Mouse (Mus musculus) neutrophil, adult 83 days (primary cell): ENCODE measurements around the gene Pramel1. TPM values are rescaled to one million over a fixed set of nuclear protein-coding genes. Genes with fewer than 3 reads are reported as not detected.

Source experiments
- total RNA-seq, 2 experiments: library from RNA; stranded (reverse); gene quantifications; one replicate each; pipeline ENCODE4 v1.2.4; 2023

Pramel1 gene
- not detected for total RNA-seq

DNA sequence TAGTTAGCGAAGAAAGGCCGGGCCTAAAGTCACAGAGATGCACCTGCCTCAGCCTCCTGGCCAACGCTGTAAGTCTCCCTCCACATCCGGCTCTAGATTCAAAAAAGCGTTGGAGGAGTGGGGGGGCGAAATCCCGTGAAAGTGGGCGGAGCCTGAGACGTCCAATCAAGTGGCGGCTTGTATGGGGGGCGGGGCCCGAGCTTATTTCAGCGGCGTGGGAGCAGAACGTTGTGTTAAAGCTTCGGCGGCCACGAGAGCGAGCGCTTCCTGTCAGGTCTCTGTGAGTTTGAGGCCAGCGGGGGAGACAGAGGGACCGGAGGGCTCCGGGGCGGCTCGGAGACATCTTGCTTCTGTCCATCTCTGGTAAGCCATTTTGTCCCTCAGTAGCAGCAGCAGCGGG lies at the start of gene Pramel1:
Pramel1 (plus strand) TSS at position 248 of the 400 bp plus-strand sequence.

DNA sequence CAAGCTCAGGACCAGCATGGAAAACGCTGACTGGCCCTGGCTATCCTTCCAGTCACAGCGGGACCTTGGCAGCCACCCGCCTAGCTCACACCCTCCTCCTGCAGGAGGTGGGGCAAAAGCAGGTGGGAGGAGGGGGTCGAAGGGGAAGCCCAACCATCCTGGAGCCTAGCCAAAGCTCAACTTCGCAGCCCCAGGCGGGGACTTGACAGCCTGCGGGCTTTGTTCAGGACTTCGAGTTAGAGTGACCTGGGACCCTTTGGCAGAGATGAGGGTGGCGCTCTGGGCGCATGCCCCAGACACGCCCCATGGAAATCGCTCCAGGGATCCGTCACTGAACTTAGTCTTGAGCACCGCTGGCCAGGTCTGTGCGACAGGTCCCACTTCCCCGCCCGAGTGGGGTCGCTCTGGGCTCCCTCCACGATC lies 44.7 kb upstream of the Pramel1 start, which contains the start of gene Lrrc38:
Lrrc38 (plus strand) TSS at position 274 of the 423 bp plus-strand sequence.

DNA sequence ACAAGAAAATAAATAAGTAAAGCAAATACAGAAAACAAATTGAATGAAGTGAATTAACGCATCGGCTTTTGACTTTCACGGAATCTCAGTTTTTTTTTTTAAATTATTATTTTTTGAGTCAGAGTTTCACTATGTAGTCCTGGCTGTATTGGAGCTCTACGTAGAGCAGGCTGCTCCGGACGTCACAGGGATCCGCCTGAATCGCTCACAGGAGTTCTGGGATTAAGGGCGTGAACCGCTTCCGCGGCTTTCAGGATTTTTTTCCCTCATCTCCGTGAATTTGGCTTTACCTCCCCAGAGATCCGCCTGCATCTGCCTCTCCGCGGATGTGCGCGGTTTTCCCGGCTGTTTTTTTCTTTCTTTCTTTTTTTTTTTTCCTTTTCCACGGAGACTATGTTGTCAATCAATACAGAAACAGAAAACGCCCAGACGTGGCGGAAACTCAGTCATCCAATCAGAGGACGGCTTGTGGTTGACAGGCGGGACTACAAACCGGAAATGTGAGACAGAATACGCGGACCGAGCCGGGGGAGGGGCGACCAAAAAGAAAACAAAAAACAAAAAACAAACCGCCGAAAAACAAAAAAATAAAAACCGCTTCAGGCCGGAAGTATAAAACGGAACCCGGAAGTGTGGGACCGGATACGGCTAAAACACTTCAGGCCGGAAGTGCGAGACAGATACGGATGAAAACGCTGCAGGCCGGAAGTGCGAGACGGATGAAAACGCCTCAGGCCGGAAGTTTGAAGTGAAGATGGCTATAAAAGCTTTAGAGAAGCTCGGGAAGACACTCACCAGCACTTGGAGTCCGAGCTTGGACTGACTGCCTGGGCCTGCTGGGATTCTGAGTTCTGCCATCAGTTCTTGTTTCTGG lies 18.2 kb downstream of the Pramel1 start, which contains the start of gene Pramef8:
Pramef8 (plus strand) TSS at position 208 of the 874 bp plus-strand sequence.

Other genes starting within 250 kb of the Pramel1 start
- 10 to 100 TPM; 37.9 to 43.0 TPM for gene Prdm2, start 181.4 kb upstream of the Pramel1 start, total RNA-seq
- gene Pdpn, start 94.9 kb upstream of the Pramel1 start, total RNA-seq: 1 to 10 TPM in 1 of 2 experiments, under 1 TPM in 1; 0.61 to 1.0 TPM
- not detected for gene Lrrc38, start 44.7 kb upstream of the Pramel1 start, total RNA-seq
- 10 to 100 TPM; 31.2 to 34.7 TPM for gene Pramef8, start 18.0 kb downstream of the Pramel1 start, total RNA-seq
- gene Oog4, start 55.9 kb downstream of the Pramel1 start, total RNA-seq: not detected
- gene Gm13043, start 116.9 kb downstream of the Pramel1 start, total RNA-seq: not detected
- not detected for gene Gm13040, start 141.5 kb downstream of the Pramel1 start, total RNA-seq
- gene BC080695, start 157.3 kb downstream of the Pramel1 start, total RNA-seq: not detected
- not detected for gene Gm13057, start 157.3 kb downstream of the Pramel1 start, total RNA-seq
- gene Gm13083, start 220.6 kb downstream of the Pramel1 start, total RNA-seq: not detected